Mouse (Mus musculus) mesoderm, embryonic 11.5 days (tissue): ENCODE measurements around the gene Pla2g1b.

Experiments
- DNase-seq: peaks from one replicate; pipeline ENCODE4 v3.0.0-alpha.2; 2012; ENCODE audit warnings: low read depth, low spot score

The Pla2g1b gene

DNA sequence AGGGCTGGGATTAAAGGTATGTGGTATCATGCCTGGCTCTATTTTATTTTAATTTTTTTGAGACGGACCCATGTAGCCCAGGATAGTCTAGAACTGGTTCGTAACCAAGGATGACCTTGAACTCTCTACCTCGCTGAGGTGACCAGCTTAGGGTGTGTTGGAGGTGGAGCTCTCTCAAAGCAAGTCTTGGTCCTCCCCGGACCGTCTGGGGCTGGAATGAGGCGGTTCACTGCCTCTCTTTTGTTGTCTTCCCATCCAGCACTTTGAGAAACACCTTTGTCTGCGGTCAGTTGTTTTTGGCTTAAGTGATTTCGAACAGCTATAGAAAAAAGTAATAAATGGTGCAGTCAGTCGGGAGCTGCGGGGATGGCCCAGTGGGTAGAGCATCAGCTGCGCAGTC, 21.9 kb upstream of the Pla2g1b start:
- no peak for DNase-seq

DNA sequence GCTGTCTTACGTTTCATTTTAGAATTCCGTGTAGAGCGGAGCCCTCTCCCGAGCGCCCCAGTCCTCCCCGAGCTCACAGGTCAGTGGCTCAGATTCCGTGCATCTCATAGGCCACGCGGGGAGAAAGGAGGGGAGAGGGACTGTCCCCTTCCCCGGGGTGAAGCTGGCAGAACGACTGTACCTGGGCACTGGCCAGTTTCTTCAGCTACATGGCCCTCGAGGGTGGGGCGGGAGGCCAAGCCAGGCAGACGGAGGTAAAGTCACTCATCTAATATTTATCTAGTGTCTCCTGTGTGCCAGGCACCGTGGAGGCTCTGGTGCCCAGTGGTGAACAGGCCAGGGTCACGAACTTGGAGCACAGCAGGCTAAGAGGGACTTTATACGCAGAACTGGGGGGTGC, 19.0 kb upstream of the Pla2g1b start:
- DNase-seq: no peak

DNA sequence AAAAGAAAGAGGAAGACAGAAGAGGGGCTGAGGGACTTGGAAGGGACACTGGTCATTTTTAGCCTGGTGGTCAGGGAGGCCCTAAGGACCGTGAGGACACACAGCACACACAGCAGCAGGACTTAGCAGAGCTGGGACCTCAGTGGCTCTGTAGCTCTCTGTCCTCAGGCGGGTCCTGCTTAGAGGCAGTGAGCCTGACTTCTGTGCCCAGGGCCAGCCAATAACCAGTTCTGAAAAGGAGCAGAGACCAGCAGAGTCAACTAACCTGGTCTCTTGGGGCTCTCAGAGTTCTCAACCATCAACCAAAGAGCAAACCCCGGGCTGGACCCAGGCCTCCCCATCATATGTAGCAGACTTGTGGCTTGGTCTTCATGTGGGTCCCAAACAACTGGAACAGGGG, 16.8 kb upstream of the Pla2g1b start:
- DNase-seq: no peak

DNA sequence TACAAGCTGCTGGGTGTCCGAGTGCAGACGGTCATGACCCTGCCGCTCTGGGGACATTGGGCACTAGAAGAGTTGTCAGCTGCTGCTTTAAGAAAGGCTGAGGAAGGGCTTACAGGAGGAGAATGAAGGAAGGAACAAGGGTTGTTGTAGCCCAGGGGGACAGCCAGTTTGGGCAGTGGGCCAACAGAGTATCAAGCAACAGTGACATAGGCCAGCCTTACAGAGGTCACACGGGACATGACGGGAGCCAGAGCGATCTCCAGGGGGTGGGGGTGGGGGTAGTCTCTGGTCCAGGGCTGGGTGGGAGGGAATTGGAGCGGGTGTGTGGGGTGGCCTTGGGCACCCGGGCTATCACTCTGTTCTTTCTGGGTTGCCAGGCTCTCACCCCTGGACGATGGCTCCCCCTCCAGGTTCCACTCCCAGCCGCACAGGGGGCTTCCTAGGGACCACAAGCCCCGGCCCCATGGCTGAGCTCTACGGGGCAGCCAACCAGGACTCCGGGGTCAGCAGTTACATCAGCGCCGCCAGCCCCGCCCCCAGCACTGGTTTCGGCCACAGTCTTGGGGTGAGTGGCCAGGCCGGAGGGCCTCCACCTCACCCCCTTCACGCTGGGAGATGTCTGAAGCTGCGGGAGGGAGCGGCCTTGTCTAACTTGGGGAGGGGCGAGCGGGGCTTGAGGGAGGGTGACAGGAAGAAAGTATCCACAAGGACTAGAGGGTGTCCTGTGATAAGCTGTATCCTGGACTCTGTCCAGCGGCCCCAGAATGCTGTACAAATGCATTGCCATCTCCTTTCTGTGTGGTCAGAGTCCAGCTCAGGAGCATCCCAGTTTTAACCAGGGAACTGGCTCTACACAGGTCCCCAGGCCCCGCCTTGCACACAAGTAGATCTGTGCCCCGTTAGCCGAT, 15.4 kb upstream of the Pla2g1b start:
- DNase-seq: no peak

DNA sequence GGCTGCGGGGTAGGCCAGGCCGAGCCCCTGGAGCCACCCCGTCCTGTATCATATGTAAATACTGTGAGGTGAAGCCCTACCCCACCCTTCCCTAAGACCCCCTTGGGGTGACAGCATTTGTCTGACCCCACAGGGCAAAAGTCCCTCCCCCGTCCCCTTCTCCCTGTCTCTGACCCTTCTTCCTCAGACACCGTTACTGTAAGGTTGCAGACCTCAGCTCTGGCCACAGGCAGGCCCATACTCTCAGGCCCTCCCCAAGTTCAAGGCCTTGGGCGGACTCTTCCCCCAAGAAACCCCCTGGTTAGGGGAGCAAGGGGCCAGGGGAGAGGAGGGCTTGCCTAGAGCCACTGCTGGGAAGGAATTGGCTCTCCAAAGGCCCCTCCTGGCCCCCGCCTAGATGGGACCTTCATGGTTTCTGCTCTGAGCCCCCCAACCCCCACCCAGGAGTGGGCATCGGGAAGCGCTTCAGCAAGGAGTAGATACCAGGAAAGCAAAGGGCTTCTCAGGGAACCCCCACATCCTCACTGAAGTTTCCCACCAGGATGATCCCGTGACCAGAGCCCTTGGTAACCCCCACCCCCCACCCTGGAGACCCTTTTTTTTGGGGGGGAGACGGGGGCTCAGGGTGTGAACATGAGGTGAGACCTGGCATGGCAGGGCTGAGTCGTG, 11.5 kb upstream of the Pla2g1b start:
- DNase-seq: no peak

DNA sequence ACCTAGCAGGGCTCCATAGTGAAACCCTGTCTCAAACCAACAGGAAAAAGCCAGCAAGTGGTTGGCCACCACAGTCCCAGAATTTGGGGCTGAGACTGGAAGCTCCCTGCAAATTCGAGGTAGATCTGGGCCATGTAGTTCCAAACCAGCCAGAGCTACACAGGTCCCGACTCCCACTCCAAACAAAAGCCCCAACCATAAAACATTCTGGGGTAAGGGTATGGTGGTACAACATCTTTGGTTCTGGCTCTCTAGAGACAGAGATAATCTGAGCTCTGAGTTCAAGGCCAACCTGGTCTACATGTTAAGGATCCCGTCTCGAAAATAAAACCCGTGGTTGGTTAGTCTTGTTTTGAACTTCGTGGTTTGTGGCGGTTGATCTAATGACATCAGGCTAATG, 10.2 kb upstream of the Pla2g1b start:
- DNase-seq: no peak

DNA sequence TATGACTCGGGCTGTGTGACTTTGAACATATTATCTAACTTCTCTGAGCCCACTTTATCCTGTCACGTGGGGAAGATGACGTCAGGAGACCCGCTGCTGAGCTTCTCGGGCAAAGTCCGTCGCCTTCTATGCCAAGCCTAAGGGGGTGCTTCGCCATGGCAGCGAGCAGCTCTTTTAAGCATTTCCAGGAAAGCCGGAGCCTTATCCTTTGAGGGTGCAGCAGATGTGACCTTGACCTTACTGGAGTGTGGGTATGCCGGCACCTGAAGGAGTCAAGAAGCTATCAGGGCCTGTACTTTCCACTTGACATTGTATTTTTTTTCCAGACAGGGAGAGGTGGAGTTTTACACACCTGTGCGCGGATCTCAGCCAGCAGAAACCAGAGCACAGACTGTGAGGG, 7.1 kb upstream of the Pla2g1b start:
- DNase-seq: no peak

DNA sequence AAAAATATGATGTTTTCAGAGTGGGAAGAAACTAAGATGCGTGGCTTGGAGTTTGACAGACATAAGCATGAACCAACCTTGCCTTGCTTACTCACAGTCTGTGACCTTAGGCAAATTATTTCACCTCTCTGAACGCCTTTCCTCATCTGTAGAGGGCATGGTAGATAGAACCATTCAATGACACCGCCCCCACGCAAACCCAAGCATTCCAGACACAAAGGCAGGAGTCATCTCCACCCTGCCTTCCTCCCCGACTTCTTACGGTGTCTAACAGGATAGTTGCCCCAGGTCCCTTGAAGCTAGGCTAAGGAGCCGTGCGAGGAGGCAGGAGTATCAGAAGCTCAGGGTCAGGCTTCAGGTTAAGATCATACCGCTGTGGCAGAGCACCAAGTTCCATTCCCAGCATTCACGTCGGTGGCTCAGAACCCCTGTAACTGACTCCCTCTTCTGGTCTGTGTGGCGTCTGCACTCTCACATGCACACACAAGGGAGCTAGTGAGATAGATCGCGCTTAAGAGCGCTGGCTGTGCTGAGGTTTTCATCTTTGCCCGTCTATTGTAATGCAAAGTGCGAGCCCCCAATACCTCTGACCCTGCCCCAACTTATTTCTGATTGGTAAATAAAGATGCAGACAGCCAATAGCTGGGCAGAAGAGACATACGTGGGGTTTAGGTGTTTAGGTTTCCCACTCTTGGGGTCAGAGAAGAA, 1.5 kb upstream of the Pla2g1b start:
- no peak for DNase-seq

DNA sequence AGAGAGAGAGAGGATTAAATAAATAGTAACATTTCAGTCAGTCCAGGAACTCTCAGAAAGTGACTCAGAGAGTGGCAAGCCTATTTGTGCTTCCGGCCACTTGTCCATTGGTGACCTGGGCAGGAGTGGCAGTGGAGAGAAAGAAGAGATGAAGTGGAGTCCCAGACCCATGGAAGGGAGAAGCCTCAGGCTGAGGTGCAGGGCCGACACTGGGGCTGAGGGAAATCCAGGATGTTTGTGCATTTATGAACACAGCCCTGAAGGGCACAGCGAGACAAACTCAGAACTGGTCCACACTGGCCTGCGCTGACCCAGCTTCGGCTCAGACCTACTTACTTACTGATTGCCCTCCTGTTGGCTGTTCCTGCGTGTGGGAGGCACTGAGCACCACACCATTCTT, 3.7 kb downstream of the Pla2g1b start:
- no peak for DNase-seq

DNA sequence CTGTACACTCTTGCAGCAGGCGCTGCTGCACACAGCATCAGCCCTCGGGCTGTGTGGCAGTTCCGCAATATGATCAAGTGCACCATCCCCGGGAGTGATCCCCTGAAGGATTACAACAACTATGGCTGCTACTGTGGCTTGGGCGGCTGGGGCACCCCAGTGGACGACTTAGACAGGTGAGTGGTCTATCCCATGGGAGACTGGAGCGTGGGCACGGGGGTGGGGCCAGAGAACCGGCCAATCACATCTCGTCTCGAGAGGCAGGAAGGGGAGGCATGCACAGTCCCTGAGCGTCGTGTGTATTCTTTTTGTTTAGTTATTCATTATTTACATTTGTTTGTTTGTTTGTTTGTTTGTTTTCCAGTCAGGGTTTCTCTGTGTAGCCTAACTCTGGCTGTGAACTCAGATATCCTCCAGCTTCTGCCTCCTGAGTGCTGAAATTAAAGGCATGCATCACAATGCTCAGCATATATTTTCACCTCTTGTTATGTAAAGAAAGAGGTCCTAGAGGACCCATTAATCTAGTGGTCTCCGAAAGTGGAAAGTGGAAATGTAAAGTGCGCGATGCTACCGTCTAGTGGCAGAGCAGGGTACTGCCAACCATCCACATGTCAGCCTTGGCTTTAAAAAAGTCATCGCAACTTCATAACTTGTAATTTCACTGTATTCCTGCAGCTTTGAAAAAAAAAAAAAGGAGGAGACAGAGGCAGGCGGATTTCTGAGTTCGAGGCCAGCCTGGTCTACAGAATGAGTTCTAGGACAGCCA, 4.9 kb downstream of the Pla2g1b start:
- peak; percentile 78 for DNase-seq

DNA sequence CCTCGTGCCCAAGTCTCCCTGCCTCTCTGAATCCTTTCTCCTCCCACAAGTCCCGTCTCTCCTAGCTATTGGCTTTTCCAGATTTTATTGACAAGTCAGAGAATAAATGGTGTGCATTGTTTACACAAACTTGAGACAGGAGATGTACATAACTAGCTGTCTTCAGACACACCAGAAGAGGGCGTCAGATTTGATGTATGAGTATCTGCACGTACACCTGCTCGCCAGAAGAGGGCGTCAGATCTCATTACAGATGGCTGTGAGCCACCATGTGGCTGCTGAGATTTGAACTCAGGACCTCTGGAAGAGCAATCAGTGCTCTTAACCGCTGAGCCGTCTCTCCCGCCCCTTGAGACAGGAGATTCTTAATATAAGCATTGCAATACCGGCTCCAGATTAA, 7.1 kb downstream of the Pla2g1b start:
- no peak for DNase-seq

DNA sequence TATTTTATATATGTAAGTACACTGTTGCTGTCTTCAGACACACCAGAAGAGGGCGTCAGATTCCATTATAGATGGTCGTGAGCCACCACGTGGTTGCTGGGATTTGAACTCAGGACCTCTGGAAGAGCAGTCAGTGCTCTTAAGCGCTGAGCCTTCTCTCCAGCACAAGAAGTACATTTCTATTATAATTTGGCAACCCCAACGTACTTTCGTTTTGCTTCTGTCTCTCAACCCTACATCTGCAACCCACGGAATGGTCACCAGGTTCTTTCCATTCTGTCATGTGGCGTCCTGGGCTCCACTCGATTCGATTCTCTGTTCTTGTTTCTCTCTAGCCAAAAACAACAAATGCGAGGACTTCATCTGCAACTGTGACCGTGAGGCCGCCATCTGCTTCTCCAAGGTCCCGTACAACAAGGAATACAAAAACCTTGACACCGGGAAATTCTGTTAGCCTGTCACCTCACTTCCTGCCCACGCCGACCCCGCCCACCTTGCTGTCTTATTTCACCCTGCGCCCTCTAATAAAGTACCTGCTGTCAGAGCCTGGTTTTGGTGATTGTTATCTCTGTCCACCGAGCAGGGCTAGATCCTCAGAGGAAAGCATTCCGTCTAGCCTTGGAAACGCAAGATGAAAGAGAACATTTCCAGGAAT, 8.2 kb downstream of the Pla2g1b start:
- no peak for DNase-seq

DNA sequence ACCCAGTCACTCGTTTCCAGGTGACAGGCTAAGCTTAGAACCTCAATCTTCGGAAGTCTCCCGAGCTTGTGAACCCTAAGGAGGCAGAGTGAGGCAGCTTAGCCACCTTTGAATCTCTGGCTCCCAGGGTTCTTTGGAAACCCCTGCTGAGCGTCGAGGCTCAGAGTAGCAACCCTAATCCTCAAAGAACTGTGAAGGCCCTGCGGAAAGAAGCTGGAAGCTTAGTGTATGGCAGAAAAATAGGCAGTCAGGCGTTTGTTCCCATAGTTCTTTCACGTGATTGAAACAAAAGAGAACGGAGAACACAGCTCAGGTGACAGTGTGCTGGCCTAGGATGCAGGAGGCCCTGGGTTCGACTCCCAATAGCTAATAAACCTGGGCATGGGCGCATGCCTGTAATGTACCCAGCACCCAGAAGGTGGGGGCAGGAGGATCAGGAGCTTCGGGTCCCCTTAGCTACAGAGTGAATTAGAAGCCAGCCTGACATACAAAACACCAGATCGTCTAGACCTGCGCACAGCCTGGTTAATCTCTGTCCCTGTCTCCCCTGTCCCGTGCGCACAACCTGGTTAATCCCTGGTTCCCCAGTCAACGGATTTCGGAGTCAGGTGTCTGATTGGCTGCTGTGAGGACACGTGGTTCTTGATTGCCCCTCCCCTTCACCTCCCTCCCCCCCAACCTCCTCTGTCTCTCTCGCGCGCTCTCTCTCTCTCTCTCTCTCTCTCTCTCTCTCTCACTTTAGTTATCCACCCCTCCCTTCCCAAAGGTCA, 9.5 kb downstream of the Pla2g1b start:
- peak; percentile 73 for DNase-seq

DNA sequence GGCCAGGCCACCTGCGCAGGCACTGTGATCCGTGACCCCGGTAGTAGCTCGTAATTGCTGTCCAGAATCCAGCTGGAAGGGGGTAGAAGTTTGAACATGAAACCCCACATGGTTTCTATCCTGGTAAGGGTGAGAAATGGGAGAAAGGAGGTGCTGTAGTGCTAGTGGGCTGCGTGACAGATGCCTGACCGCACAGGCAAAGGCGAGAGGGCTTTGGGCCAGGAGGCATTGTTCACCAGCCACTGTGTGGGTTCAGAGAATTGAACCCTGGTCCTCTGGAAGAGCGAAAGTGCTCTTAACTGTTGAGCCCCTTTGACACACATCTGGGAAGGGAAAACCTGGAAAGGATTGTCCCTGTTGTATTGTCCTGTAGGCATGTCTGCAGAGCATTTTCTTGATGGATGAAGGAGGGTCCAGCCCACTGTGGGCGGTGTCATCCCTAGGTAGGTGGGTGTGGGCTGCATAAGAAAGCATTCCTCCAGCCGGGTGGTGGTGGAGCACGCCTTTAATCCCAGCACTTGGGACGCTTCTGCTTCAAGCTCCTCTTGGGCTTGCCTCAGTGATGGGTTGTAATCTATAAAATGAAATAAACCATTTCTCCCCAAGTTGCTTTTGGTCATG, 10.2 kb downstream of the Pla2g1b start:
- DNase-seq: no peak

DNA sequence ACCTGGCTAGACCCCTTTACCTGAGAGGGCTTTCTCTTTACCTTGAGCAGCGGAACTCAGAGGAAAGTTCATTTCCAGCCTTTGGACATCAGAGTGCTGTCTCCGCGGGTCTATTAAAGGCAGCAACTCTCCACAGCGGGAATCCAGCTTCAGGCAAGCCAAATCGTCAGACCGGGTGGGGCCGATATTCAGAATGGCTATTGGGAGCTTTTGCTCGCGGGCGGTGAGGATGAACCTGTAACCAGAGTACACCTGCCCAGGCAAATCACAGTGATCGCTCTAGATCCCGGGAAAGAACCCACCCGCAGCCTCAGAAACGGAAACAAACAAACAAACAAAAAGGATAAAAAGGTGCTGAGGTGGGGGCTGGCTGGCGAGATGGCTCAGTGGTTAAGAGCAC, 13.5 kb downstream of the Pla2g1b start:
- DNase-seq: no peak

DNA sequence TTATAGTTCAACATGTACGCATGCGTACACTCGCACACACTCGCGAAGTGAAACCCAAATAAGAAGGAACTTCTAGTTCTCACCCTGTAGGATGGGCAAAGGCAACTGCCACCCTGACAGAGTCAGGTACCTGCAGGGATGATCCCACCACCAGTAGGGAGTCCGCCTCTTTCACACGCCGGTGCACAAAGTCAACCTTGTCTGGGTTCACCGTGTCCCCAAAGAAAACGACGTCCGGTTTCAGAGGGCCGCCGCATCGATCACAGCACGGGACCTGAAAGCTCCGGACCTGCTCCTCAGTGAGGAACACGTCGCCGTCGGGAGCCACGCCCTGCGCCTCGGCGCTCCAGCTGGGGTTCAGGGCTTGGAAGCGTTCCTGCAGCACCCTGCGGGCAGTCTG, 14.0 kb downstream of the Pla2g1b start:
- DNase-seq: no peak

DNA sequence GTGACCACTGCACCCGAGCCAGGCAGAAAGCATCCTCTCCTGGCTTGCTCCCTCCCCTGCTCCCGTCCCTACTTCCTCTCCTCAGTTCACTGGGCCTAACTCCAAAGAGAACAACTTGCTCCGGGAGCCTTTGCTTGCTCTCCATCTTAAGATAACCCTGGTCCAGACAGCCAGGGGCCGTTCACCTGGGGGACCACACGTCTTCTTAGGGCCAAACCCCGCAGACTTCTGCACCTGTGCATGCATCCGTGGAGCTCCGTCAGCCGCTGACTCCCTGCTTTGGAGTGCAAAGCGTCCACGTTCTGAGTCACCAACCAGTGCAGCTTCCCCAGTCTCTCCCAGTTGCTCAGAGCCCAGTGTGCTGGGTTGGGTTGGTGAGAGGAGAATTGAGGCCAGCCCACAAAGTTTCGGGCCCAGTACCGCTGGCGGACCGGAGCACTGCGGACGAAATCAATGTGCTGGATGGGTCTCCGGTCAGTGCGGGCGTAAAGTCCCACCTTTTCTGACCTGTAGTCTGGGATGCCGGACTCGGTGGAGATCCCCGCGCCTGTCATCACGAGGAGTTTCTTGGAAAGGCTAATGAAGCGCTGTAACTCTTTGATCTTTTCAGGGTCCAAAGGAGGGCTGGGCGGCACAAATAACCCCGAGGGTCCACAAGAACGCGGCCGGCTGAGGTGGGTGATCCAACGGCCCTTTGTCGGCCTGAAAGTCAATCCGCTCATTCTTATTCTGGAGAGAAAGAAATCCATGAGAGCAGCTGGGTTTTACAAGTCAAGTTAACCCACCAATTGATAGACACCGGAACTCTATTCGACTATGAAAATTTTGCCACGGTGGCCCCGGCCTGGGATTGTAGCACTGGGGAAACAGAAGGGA, 16.6 kb downstream of the Pla2g1b start:
- no peak for DNase-seq

DNA sequence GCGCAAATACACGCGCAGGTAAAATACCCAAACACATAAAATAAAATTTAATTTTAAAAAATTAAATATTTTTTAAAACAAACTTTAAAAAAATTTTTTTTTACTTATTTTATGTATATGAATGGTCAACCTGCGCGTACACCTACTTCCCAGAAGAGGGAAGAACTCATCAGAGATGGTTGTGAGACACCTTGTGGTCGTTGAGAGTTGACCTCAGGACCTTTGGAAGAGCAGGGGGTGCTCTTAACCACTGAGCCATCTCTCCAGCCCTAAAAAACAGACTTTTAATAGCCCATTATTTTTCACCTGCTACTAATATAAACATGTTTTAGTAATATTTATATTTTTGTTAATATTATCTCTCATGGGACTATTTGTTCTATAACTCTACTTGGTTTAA, 17.3 kb downstream of the Pla2g1b start:
- no peak for DNase-seq
